Mouse (Mus musculus): ENCODE results near the gene Ssxb5. TPM values are rescaled to one million over a fixed set of nuclear protein-coding genes. Genes with fewer than 3 reads are reported as not detected.

Gene Ssxb5
- not detected in 2 replicates for polyA plus RNA-seq (2012; rRNA removed)

GRCm38 (mm10) chrX:8803391-8803790 lies at the start of gene Ssxb5:
TSS of gene Ssxb5 (plus strand) at chrX:8803691.

DNA sequence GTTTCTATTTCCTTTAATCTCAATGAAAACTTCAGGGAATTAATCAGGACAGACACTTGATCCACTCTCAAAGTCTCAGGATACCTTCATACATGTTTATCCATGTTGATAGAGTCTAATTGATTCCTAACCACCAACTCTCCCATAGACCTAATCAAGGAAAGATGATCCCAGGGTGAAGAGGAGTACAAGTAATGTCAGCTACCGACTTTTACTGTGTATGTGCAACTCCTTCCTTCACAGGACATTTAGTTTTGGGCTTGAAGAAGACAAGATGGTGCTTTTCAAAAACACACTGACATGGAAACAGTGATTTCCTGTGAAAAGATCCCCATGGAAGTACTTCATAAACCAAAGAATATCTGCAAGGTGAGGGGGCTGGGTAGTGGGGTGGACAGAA lies 40.2 kb downstream of the Ssxb5 start, which contains the start of gene Gm6592:
Gm6592 (plus strand) TSS at position 301 of the 400 bp plus-strand sequence.

Other genes with a start within 250 kb of the Ssxb5 start
- not detected in 2 replicates for gene Ssxb3, start 211.9 kb upstream of the Ssxb5 start, polyA plus RNA-seq (2012; rRNA removed)
- not detected in 2 replicates for gene Ssxb8, start 112.8 kb upstream of the Ssxb5 start, polyA plus RNA-seq (2012; rRNA removed)
- gene Ssx9, start 55.3 kb upstream of the Ssxb5 start, polyA plus RNA-seq (2012; rRNA removed) = not detected in 2 replicates
- not detected in 2 replicates for gene Gm6592, start 40.3 kb downstream of the Ssxb5 start, polyA plus RNA-seq (2012; rRNA removed)
- gene Gm5751, start 70.6 kb downstream of the Ssxb5 start, polyA plus RNA-seq (2012; rRNA removed) = not detected in 2 replicates
- 30.0 and 31.2 TPM in 2 replicates for gene B630019K06Rik, start 88.7 kb downstream of the Ssxb5 start, polyA plus RNA-seq (2012; rRNA removed)
- not detected in 2 replicates for gene Fthl17b, start 159.3 kb downstream of the Ssxb5 start, polyA plus RNA-seq (2012; rRNA removed)
- gene Fthl17c, start 172.9 kb downstream of the Ssxb5 start, polyA plus RNA-seq (2012; rRNA removed) = not detected in 2 replicates
- gene Fthl17d, start 183.1 kb downstream of the Ssxb5 start, polyA plus RNA-seq (2012; rRNA removed) = not detected in 2 replicates
- gene Fthl17e, start 229.8 kb downstream of the Ssxb5 start, polyA plus RNA-seq (2012; rRNA removed) = not detected in 2 replicates